Mouse (Mus musculus) midbrain, postnatal 0 days (tissue): Measurements from ENCODE around the gene Gm19668. TPM values are rescaled to one million over a fixed set of nuclear protein-coding genes. Genes with fewer than 3 reads are reported as not detected.

Experiments
- ATAC-seq: fragments of 200-750 bp; cut with Nextera tagmentation; 2 replicates; pipeline ENCODE4 v1.8.0; 2017; ENCODE audit warnings: moderate number of reproducible peaks, mild to moderate bottlenecking, moderate TSS enrichment, moderate library complexity; ENCODE audit not compliant: low FRiP score
- DNase-seq: peaks from one replicate; pipeline ENCODE4 v3.0.0-alpha.2; 2015; ENCODE audit warnings: low spot score
- H3K27ac ChIP-seq: fragments of 300-500 bp; sonication (generic); 2 replicates; pipeline ENCODE4 v1.5.1; 2014; ENCODE audit warnings: low read depth, mild to moderate bottlenecking, low read length, mixed read lengths
- H3K27me3 ChIP-seq: fragments of 300-500 bp; sonication (generic); 2 replicates; pipeline ENCODE4 v1.6.1; 2014; ENCODE audit warnings: low read length, control low read depth, mixed read lengths; ENCODE audit not compliant: insufficient read depth
- H3K36me3 ChIP-seq: fragments of 300-500 bp; sonication (generic); 2 replicates; pipeline ENCODE4 v1.6.1; 2014; ENCODE audit warnings: low read length, control low read depth, mixed read lengths; ENCODE audit not compliant: insufficient read depth
- H3K4me1 ChIP-seq: fragments of 300-500 bp; sonication (generic); 2 replicates; pipeline ENCODE4 v1.6.1; 2014; ENCODE audit warnings: mild to moderate bottlenecking, control low read depth, antibody characterized with exemption, low read length, mixed read lengths; ENCODE audit not compliant: insufficient read depth
- H3K4me2 ChIP-seq: fragments of 300-500 bp; sonication (generic); 2 replicates; pipeline ENCODE4 v1.6.1; 2014; ENCODE audit warnings: low read depth, mild to moderate bottlenecking, low read length, mixed read lengths; ENCODE audit not compliant: poor library complexity, severe bottlenecking
- H3K4me3 ChIP-seq: fragments of 300-500 bp; sonication (generic); 2 replicates; pipeline ENCODE4 v1.5.1; 2014; ENCODE audit warnings: low read depth, mild to moderate bottlenecking, low read length, moderate library complexity
- H3K9ac ChIP-seq: fragments of 300-500 bp; sonication (generic); replicated peaks from 2 replicates; pipeline ENCODE4 v1.6.1; 2014; ENCODE audit warnings: mild to moderate bottlenecking, low read length, moderate library complexity, mixed read lengths; ENCODE audit not compliant: poor library complexity, severe bottlenecking
- H3K9me3 ChIP-seq: fragments of 300-500 bp; sonication (generic); 2 replicates; pipeline ENCODE4 v1.6.1; 2016; ENCODE audit warnings: low read length, control low read depth
- CTCF ChIP-seq: IDR thresholded peaks from 2 replicates; pipeline ENCODE4 v1.5.1; 2016; ENCODE audit warnings: antibody characterized with exemption, mild to moderate bottlenecking
- WGBS: fragments of 180-500 bp; shearing (Covaris S2); extraction: QIAGEN DNeasy Blood & Tissue Kit; methylation state at CpG from one replicate; pipeline ENCODE4 v1.1.7; 2014; 5-methylcytosine and 5-hydroxymethylcytosine counted together
- polyA plus RNA-seq: library from polyadenylated mRNA; unstranded; fragments of >200 nt; fragmentation: Nextera tagmentation; extraction: Ambion mirVana; gene quantifications from 2 replicates; pipeline ENCODE4 v1.2.1, GENCODE M21; 2015
- total RNA-seq: library from RNA; depleted of rRNA; stranded (reverse); fragments of >200 nt; gene quantifications from 2 replicates; pipeline ENCODE4 v1.2.3, GENCODE M21; 2014; rRNA removed

The Gm19668 gene
- total RNA-seq (not detected in 2 replicates), polyA plus RNA-seq (not detected in 2 replicates)

DNA sequence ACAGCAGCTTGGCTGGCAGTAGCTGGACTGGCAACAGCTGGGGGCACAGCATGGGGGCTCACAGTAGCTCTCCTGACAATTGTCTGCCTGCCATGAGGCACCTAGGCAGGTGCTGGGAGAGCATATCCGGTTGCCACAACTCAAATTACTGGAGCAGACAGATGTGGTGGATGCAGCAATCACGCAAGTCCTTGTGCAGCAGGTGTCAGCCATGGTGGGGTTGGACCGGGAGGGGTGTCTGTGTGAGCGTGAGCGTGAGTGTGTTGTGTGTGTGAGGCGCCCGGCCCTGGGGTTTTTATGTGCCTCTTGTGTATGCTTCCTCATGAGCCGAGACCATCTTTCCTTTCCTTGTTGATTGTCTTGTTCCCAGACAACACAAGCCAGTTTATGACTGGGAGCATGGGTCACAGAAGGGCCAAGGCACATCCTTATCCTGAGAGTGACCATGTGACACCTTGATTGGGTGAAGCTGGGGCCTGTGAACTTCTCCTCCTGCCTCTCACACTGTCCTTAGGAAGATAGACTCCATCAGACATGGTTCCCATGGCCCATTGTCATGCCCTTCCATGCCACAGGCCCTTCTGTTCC, at the start of gene Gm19668:
TSS of gene Gm19668 (minus strand) at position 213 of the 588 bp plus-strand sequence.
- no peak within 1 kb of the TSS for H3K4me2 ChIP-seq
- DNase-seq (no peak), ATAC-seq (no peak)

DNA sequence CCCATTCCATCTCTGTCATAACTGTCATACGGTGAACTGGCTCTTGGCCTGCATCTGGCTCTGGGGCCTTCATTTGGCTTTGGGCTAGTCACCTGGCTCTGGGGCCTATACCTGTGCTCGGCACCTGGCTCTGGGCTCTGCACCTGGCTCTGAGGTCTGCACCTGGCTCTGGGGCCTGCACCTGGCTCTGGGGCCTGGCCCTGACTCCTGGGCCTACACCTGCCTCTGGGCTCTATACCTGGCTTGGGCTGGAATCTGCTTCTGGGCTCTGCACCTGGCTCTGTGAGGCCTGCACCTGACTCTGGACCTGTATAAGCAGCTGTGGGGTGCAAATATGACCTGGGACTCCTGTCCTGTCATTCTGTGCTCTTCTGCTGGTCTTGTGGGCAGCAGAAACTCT, 48.6 kb upstream of the Gm19668 start:
- H3K36me3 ChIP-seq: no peaks in the 10 kb centered on the region
- H3K27ac ChIP-seq: no peak overlapping the region
- peaks cover 16% of the 10 kb centered on the region; the same call in 1 of the 2 replicates for H3K9me3 ChIP-seq
- H3K9ac ChIP-seq: no peak overlapping the region
- no peak overlapping the region for H3K4me2 ChIP-seq
- no peak for TF ChIP-seq CTCF
- H3K4me3 ChIP-seq: no peak overlapping the region
- WGBS: 82% methylated on average over 2 of the region's 2 CpGs
- DNase-seq (no peak), ATAC-seq (no peak)
- H3K4me1 ChIP-seq: no peaks in the 10 kb centered on the region
- no peaks in the 10 kb centered on the region for H3K27me3 ChIP-seq

More for the DNA sequence above, at the start of gene Gm19668:
- Histone ChIP-seq H3K27me3 (no peaks in the 10 kb centered on the region), H3K27ac (no peak within 1 kb of the TSS), H3K36me3 (no peaks in the 10 kb centered on the region), H3K9ac (no peak within 1 kb of the TSS), H3K4me3 (no peak within 1 kb of the TSS), H3K4me1 (no peaks in the 10 kb centered on the region), H3K9me3 (no peaks in the 10 kb centered on the region)
- WGBS: 71% methylated on average over 8 of the region's 8 CpGs
- TF ChIP-seq CTCF: no peak

DNA sequence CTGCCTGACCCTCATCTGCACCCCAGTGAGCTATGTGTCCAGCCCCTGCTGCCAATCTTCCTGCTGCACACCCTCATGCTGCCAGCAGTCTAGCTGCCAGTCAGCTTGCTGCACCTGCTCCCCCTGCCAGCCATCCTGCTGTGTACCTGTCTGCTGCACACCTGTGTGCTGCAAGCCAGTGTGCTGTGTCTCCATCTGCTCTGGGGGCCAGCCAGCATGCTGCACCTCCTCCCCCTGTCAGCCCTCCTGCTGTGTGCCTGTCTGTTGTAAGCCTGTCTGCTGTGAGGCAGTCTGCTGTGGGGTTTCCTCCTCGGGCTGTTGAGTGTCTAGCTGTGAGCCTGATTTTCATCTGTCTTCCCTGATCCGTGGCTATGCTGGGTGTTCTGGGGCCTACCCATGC, 48.0 kb upstream of the Gm19668 start:
- Histone ChIP-seq H3K9me3 (peaks cover 16% of the 10 kb centered on the region; the same call in 1 of the 2 replicates), H3K4me3 (no peak overlapping the region), H3K4me2 (no peak overlapping the region), H3K9ac (no peak overlapping the region), H3K27ac (no peak overlapping the region), H3K27me3 (no peaks in the 10 kb centered on the region), H3K36me3 (no peaks in the 10 kb centered on the region), H3K4me1 (no peaks in the 10 kb centered on the region)
- DNase-seq (no peak), ATAC-seq (no peak)
- WGBS: 8% methylated on average over 2 of the region's 2 CpGs
- TF ChIP-seq CTCF: no peak

DNA sequence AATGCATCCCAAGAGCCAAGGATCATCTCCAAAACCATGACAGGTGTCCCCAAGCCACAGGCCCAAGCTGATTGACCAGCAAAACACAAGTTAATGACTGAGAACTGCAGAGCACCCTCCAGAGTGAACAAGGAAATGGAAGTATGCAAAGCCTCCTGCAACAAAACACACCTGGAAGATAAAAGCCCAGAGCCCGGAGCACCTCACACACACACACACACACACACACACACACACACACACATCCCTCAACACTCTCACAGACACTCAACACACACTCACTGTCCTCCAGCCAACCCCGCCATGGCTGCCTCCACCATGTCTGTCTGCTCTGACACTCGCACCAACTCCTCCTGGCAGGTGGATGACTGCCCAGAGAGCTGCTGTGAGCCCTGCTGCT, 47.6 kb upstream of the Gm19668 start, which contains the start of gene Gm36176:
TSS of gene Gm36176 (plus strand) at position 301 of the 400 bp plus-strand sequence.
- no peak for ATAC-seq
- Histone ChIP-seq H3K36me3 (no peaks in the 10 kb centered on the region), H3K27ac (no peak within 1 kb of the TSS), H3K9ac (no peak within 1 kb of the TSS), H3K9me3 (peaks cover 16% of the 10 kb centered on the region; the same call in 1 of the 2 replicates), H3K4me3 (no peak within 1 kb of the TSS), H3K27me3 (no peaks in the 10 kb centered on the region), H3K4me1 (no peaks in the 10 kb centered on the region), H3K4me2 (no peak within 1 kb of the TSS)
- WGBS: 79% methylated on average over 1 of the region's 3 CpGs
- TF ChIP-seq CTCF: no peak
- DNase-seq: no peak

DNA sequence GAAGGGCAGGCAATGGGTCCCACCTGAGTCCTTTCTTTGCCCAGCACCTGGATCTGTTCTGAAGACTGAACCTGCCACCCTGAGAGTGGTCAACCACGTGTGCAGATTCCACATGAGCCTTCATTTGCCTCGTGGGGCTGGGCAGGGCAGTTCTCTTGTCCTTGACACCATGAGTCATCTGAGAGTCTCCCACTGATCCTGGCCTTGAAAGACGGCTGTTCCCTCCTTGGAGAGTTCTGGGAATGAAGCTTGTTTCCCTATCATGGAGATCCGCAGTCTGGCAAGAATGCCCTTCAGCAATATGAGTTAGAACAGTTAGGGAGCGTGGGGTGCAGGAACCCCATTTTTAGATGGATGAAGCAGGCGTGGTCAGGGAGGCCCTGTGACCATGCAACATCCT, 40.1 kb upstream of the Gm19668 start:
- no peaks in the 10 kb centered on the region for H3K4me1 ChIP-seq
- ATAC-seq (no peak), DNase-seq (no peak)
- peaks cover 10% of the 10 kb centered on the region; the same call in 1 of the 2 replicates for H3K9me3 ChIP-seq
- H3K27ac ChIP-seq: no peak overlapping the region
- no peaks in the 10 kb centered on the region for H3K36me3 ChIP-seq
- TF ChIP-seq CTCF: no peak
- 85% methylated on average over 6 of the region's 6 CpGs for WGBS
- H3K4me3 ChIP-seq: no peak overlapping the region
- H3K4me2 ChIP-seq: no peak overlapping the region
- H3K27me3 ChIP-seq: no peaks in the 10 kb centered on the region
- H3K9ac ChIP-seq: no peak overlapping the region

DNA sequence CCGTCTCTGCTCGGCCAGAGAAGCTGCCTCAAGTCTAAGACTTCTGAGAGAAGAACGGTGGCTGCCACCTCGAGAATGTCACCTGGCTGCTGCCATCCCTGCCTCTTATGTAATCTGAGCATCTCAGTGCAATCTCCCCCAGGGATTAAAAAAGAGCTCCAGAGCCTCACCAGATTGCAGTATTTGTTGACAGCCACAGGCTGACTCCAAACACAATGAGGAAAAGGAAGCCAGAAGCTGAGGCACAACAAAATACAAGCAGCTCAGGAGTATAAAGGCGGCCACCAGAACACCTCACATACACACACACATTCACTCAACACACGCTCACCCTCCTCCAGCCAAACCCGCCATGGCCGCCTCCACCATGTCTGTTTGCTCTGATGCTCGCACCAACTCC, 36.7 kb upstream of the Gm19668 start, which contains the start of gene Krtap10-10:
TSS of gene Krtap10-10 (plus strand) at position 301 of the 400 bp plus-strand sequence.
- no peak for TF ChIP-seq CTCF

More for the DNA sequence above, 36.7 kb upstream of the Gm19668 start, which contains the start of gene Krtap10-10:
- ATAC-seq (no peak), DNase-seq (no peak)
- no peaks in the 10 kb centered on the region for H3K4me1 ChIP-seq
- no peak within 1 kb of the TSS for H3K27ac ChIP-seq
- no peak within 1 kb of the TSS for H3K4me3 ChIP-seq
- H3K36me3 ChIP-seq: no peaks in the 10 kb centered on the region
- no peaks in the 10 kb centered on the region for H3K27me3 ChIP-seq
- WGBS: 73% methylated on average over 9 of the region's 9 CpGs
- H3K4me2 ChIP-seq: no peak within 1 kb of the TSS
- no peak within 1 kb of the TSS for H3K9ac ChIP-seq
- no peaks in the 10 kb centered on the region for H3K9me3 ChIP-seq
